Mouse (Mus musculus): ENCODE data around the gene Ddx39b. TPM values are rescaled to one million over a fixed set of nuclear protein-coding genes. Genes with fewer than 3 reads are reported as not detected.
"Not testable (repeated sequence)": the region's sequence is repeated elsewhere in the genome, so short reads cannot be mapped to it uniquely, and the experiment has no call there.

The Ddx39b gene
- polyA plus RNA-seq, 1 experiment from 2014 or later = 488 TPM

GRCm38 (mm10) chr17:35224641-35225040, 16.9 kb upstream of the Ddx39b start:
- H3K27ac ChIP-seq = no peak overlapping the region
- no peak overlapping the region for H3K4me3 ChIP-seq
- H3K27me3 ChIP-seq = no peaks in the 10 kb centered on the region
- H3K9ac ChIP-seq = no peak overlapping the region
- peaks cover 59% of the 10 kb centered on the region for H3K36me3 ChIP-seq
- 97% methylated on average over 4 of the region's 4 CpGs for WGBS
- no peak overlapping the region for H3K4me2 ChIP-seq (replicated peaks)
- no peak for ATAC-seq (ENCODE audit: low FRiP score)
- H3K4me1 ChIP-seq = peaks cover 4% of the 10 kb centered on the region; the same call in 1 of the 2 replicates
- H3K9me3 ChIP-seq (replicated peaks) = no peaks in the 10 kb centered on the region

DNA sequence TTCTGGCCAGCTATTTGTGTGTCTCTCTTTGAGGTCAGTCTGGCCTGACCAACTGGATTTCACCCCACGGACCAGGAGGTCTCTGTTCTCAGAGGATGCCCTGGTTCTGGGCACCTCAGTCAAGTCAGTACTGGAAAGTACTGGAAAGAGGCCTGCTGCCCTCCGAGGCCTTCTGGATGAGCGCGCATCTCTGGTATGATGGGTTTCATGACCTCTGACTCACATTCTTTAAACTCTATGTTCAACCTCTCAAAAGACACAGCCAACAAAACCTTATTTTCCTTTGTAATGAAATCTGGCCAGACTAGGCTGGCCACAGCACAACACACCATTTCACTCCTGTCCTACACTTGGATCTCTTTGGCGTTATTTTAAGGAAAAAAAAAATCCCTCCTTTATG, 16.1 kb upstream of the Ddx39b start:
- H3K4me2 ChIP-seq (replicated peaks) = no peak overlapping the region
- no peaks in the 10 kb centered on the region for H3K9me3 ChIP-seq (replicated peaks)
- H3K36me3 ChIP-seq = peaks cover 53% of the 10 kb centered on the region
- no peak overlapping the region for H3K4me3 ChIP-seq
- 96% methylated on average over 5 of the region's 5 CpGs for WGBS
- H3K4me1 ChIP-seq = peaks cover 4% of the 10 kb centered on the region; the same call in 1 of the 2 replicates
- no peak overlapping the region for H3K9ac ChIP-seq
- H3K27ac ChIP-seq = no peak overlapping the region
- no peak for ATAC-seq (ENCODE audit: low FRiP score)
- H3K27me3 ChIP-seq = no peaks in the 10 kb centered on the region

- H3K4me2 ChIP-seq (replicated peaks) = no peak overlapping the region
- 87% methylated on average over 14 of the region's 14 CpGs for WGBS
- peaks cover under 1% of the 10 kb centered on the region; the same call in 1 of the 2 replicates for H3K4me1 ChIP-seq
- H3K4me3 ChIP-seq = no peak overlapping the region
- H3K27me3 ChIP-seq = no peaks in the 10 kb centered on the region
- ATAC-seq (ENCODE audit: low FRiP score) = no peak
- no peak overlapping the region for H3K27ac ChIP-seq
- H3K9me3 ChIP-seq (replicated peaks) = no peaks in the 10 kb centered on the region
- H3K9ac ChIP-seq = no peak overlapping the region
- peaks cover 51% of the 10 kb centered on the region for H3K36me3 ChIP-seq
Measured at GRCm38 (mm10) chr17:35226561-35227046, 14.9 kb upstream of the Ddx39b start.

GRCm38 (mm10) chr17:35231022-35231421, 10.5 kb upstream of the Ddx39b start:
- Histone ChIP-seq H3K9ac (no peak overlapping the region), H3K36me3 (peaks cover 43% of the 10 kb centered on the region), H3K9me3 (replicated peaks) (no peaks in the 10 kb centered on the region), H3K4me1 (peaks cover 28% of the 10 kb centered on the region), H3K27me3 (no peaks in the 10 kb centered on the region), H3K4me3 (no peak overlapping the region), H3K27ac (no peak overlapping the region), H3K4me2 (replicated peaks) (no peak overlapping the region)
- ATAC-seq (ENCODE audit: low FRiP score) = no peak
- WGBS = 90% methylated on average over 10 of the region's 10 CpGs

DNA sequence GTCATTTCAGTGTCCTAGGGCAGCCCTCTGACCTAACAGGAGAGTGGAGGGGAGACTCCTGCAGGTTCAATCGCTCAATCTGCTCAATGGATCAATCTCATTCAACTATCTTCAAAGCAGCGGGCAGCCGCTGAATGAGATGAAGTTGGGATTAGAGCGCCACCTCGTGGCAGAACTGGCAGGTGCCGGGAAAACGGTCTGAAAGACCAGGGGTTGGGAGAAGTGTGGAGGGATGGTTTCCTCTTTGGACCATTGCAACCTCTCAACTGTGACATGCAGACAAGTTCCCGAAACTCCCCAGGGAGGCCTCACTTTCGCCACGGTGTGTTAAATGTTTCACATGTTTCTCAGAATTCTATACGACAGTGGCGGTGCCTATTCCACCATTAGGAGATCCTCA, 9.5 kb upstream of the Ddx39b start:
- peak overlapping the region; percentile 31 for H3K4me2 ChIP-seq (replicated peaks)
- H3K4me1 ChIP-seq = peaks cover 34% of the 10 kb centered on the region
- no peaks in the 10 kb centered on the region for H3K27me3 ChIP-seq
- H3K9ac ChIP-seq = no peak overlapping the region; the same call in 1 of the 2 replicates
- 13% methylated on average over 12 of the region's 12 CpGs for WGBS
- no peaks in the 10 kb centered on the region for H3K9me3 ChIP-seq (replicated peaks)
- no peak overlapping the region for H3K4me3 ChIP-seq
- ATAC-seq (ENCODE audit: low FRiP score) = no peak
- no peak overlapping the region for H3K27ac ChIP-seq
- peaks cover 40% of the 10 kb centered on the region for H3K36me3 ChIP-seq

DNA sequence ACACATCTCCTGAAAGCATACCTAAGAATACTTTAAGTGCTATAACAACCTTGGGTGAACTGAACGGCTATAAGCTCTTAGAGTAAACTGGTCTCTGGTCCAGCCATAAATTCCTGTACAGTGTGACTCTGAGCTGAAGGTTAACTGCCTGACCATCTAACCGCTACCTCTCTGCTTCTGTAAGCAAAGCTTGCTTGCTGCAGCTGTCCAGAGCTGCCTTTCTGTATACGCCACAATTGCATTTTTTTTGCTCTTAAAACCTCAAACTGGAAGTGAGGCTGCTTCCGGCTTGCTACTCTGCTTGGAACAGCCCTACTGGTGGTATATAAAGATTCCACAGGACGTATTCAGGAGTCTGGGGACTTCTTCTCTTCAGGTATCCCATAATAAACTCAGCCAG, 8.9 kb upstream of the Ddx39b start:
- H3K4me3 ChIP-seq = no peak overlapping the region
- H3K4me2 ChIP-seq (replicated peaks) = 0 out of 2 replicates have a peak overlapping the region, but pooled peaks have one; percentile 1
- no peak overlapping the region for H3K27ac ChIP-seq
- no peaks in the 10 kb centered on the region for H3K27me3 ChIP-seq
- H3K4me1 ChIP-seq = peaks cover 34% of the 10 kb centered on the region
- H3K36me3 ChIP-seq = peaks cover 35% of the 10 kb centered on the region
- ATAC-seq (ENCODE audit: low FRiP score) = no peak
- no peaks in the 10 kb centered on the region for H3K9me3 ChIP-seq (replicated peaks)
- 94% methylated on average over 5 of the region's 5 CpGs for WGBS
- H3K9ac ChIP-seq = no peak overlapping the region; the same call in 1 of the 2 replicates

DNA sequence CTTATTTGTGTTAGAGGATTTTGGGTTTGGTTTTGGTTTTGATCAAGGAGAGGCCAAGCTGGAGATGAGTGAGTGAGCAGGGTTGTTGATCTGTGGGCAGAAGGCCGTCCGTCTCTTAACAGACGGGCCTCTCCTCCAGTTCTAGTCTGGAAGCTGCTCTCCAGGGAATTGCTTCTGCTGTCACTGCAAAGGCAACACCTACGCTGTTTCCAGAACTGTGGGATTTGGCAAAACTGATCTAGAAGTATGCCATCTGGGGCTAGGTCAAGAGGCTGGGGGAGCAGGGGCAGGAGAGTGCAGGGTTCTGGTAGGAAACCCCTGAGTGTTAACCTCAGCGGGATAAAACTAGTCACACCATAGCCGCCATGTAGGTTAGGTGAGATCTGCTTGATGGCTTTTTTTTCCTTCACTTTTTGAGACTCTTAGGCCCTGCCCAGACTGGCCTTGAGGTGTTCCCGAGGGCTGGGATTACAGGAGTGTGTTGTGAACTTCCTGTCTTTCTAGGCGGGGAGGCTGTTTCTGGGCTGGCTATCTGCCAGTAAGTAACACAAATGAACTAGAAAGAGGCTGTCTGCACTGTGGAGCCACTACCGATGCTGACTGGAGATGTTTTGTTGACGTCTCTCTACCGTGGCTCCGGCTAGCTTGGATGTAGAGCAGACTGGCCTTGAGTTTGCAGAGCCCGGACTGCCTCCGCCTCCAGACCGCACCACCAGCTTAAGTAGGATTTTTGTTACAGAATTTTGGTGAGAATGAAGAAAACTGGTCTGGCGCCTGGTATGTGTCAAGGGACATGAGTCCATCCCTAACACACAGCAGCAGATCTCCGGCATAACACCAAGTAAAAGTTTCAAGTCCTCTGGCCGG, 8.2 kb upstream of the Ddx39b start, which contains the start of gene Atp6v1g2:
Gene Atp6v1g2 (plus strand): TSS at position 547 of the 867 bp plus-strand sequence.
- Histone ChIP-seq H3K36me3 (peaks cover 28% of the 10 kb centered on the region), H3K4me2 (replicated peaks) (peak within 1 kb of the TSS; percentile 78), H3K27me3 (no peaks in the 10 kb centered on the region), H3K9me3 (replicated peaks) (no peaks in the 10 kb centered on the region), H3K27ac (peak within 1 kb of the TSS; percentile 95; the same call in 1 of the 2 replicates), H3K9ac (peak within 1 kb of the TSS; percentile 85; the same call in 1 of the 2 replicates), H3K4me3 (peak within 1 kb of the TSS; percentile 56), H3K4me1 (peaks cover 34% of the 10 kb centered on the region)
- ATAC-seq (ENCODE audit: low FRiP score) = no peak
- 84% methylated on average over 18 of the region's 18 CpGs for WGBS

- H3K4me2 ChIP-seq (replicated peaks) = peak overlapping the region; percentile 78
- H3K4me1 ChIP-seq = peaks cover 34% of the 10 kb centered on the region
- H3K27ac ChIP-seq; H3K9ac ChIP-seq; H3K27me3 ChIP-seq; H3K4me3 ChIP-seq; H3K9me3 ChIP-seq (replicated peaks); ATAC-seq (ENCODE audit: low FRiP score): not testable (repeated sequence)
- peaks cover 21% of the 10 kb centered on the region for H3K36me3 ChIP-seq
- WGBS = 96% methylated on average over 7 of the region's 7 CpGs
Measured at GRCm38 (mm10) chr17:35234090-35234489, 7.5 kb upstream of the Ddx39b start.

DNA sequence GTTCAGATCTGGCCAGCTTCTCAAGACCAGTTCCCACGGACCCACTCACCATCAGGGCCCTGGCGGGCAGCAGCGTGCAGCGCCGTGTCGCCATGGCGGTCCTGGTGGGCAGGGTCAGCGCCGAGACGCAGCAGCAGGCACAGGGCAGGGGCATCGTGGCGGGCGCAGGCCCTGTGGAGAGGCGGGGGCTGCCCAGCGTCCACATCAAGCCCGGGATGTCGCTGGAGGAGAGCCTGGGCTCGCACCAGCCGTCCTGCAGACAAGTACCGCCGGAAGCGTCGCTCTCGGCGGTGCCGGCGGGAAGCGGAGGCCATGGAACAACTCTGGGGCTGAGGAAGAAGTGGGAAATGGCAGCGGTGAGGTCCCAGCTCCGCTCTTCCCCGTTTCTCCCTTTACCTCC, 6.6 kb upstream of the Ddx39b start:
- Histone ChIP-seq H3K36me3 (peaks cover 13% of the 10 kb centered on the region), H3K27me3 (no peaks in the 10 kb centered on the region), H3K4me3 (peak overlapping the region; percentile 56), H3K4me2 (replicated peaks) (peak overlapping the region; percentile 78), H3K9ac (peak overlapping the region; percentile 85), H3K27ac (peak overlapping the region; percentile 95), H3K4me1 (peaks cover 34% of the 10 kb centered on the region), H3K9me3 (replicated peaks) (no peaks in the 10 kb centered on the region)
- WGBS = 8% methylated on average over 31 of the region's 31 CpGs
- ATAC-seq (ENCODE audit: low FRiP score) = peak; percentile 4; the same call in 1 of the 2 replicates

DNA sequence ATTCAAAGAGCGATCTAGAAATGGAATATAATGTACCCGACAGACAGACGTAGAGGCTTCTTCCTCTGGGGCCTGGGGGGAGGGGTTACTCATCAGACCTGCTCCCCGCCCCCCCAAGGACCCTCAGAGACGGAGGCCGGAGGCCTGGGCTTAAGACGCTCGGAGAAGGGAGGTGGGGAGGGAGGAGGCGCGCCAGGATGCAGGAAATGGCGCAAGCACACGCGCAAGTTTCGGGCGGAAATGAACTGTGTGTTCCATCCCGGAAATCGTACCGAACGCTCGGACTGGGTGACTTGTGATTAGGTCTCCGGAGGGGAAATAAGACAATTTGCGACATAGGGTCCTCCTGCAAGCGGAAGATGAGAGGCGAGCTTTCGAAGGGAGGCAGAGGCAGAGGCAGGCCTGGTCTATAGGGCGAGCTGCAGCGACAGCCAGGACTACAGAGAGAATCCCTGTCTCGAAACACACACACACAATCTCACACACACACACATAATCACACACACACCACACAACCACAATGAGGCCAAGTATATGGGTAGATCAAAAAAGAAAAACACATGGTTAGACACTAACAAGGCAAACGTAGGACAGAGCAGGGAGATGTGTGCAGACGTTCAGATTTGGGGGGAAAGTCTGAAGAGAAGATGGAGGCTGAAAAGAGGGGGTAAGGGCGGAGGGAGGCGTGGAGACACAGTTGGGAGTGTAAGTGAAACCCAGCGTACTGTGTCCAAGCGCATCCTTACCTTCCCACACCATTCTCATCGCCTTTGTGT, 5.7 kb upstream of the Ddx39b start, which contains the start of gene Nfkbil1:
Gene Nfkbil1 (minus strand): TSS at position 179 of the 776 bp plus-strand sequence.
- peak; percentile 77 for ATAC-seq (ENCODE audit: low FRiP score)
- WGBS = under 1% methylated on average over 35 of the region's 35 CpGs

DNA sequence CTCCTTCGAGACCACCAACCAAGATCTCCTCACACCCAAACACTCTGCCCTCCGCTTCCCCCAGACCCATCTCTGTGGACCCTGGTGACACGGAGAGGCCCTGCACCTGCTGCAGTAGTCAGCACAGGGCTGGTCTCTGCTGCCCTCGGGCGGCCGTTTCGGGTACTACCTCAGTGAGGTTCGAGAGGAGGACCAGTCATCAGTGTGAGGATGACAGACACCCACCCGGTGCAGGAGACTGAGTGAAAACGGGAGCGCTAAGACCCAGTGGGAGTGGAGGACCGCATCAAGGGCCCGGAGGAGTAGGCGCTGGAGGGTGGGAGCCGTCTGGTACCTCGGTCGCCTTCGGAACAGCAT, 5.2 kb upstream of the Ddx39b start:
- peak overlapping the region; percentile 85 for H3K9ac ChIP-seq
- peak overlapping the region; percentile 56 for H3K4me3 ChIP-seq
- H3K27ac ChIP-seq = peak overlapping the region; percentile 95
- WGBS = under 1% methylated on average over 18 of the region's 18 CpGs
- H3K4me2 ChIP-seq (replicated peaks) = peak overlapping the region; percentile 78
- ATAC-seq (ENCODE audit: low FRiP score) = peak; percentile 81
- H3K36me3 ChIP-seq = 0 out of 2 replicates have a peak, but pooled peaks cover 7% of the 10 kb centered on the region
- peaks cover 41% of the 10 kb centered on the region for H3K4me1 ChIP-seq
- H3K9me3 ChIP-seq (replicated peaks) = no peaks in the 10 kb centered on the region
- no peaks in the 10 kb centered on the region for H3K27me3 ChIP-seq

More for the DNA sequence above, 5.7 kb upstream of the Ddx39b start, which contains the start of gene Nfkbil1:
- H3K9ac ChIP-seq = peak within 1 kb of the TSS; percentile 85
- H3K4me1 ChIP-seq = peaks cover 39% of the 10 kb centered on the region
- peaks cover 9% of the 10 kb centered on the region; the same call in 1 of the 2 replicates for H3K36me3 ChIP-seq
- H3K9me3 ChIP-seq (replicated peaks) = no peaks in the 10 kb centered on the region
- H3K27ac ChIP-seq = peak within 1 kb of the TSS; percentile 95
- no peaks in the 10 kb centered on the region for H3K27me3 ChIP-seq
- peak within 1 kb of the TSS; percentile 56 for H3K4me3 ChIP-seq
- peak within 1 kb of the TSS; percentile 78 for H3K4me2 ChIP-seq (replicated peaks)

- ATAC-seq (ENCODE audit: low FRiP score) = no peak
- 69% methylated on average over 9 of the region's 9 CpGs for WGBS
- H3K9me3 ChIP-seq (replicated peaks) = no peaks in the 10 kb centered on the region
- H3K27ac ChIP-seq = peak overlapping the region; percentile 95; the same call in 1 of the 2 replicates
- H3K4me3 ChIP-seq = peak overlapping the region; percentile 56
- H3K4me1 ChIP-seq = peaks cover 37% of the 10 kb centered on the region
- 0 out of 2 replicates have a peak, but pooled peaks cover 7% of the 10 kb centered on the region for H3K36me3 ChIP-seq
- peak overlapping the region; percentile 78 for H3K4me2 ChIP-seq (replicated peaks)
- H3K27me3 ChIP-seq = no peaks in the 10 kb centered on the region
- peak overlapping the region; percentile 85 for H3K9ac ChIP-seq
Measured at GRCm38 (mm10) chr17:35236996-35237395, 4.5 kb upstream of the Ddx39b start.
